Mouse (Mus musculus) heart, postnatal 25 days (tissue): Measurements from ENCODE around the gene Bcat2. TPM values are rescaled to one million over a fixed set of nuclear protein-coding genes. Genes with fewer than 3 reads are reported as not detected.
A peak's percentile ranks its signal among the peaks of the same experiment; 100 is the strongest.

Source experiments
- DNase-seq: peaks from one replicate; pipeline ENCODE4 v3.0.0; 2022; ENCODE audit warnings: low spot score
- intact Hi-C: fragments of 180-260 bp; cut with DNase I; formaldehyde crosslinking; loops from one replicate; pipeline ENCODE4 v1.15.1; 2025
- total RNA-seq, 2 experiments: library from RNA; stranded (reverse); gene quantifications; 2 replicates each; pipeline ENCODE4 v1.2.3; 2021

The Bcat2 gene
- total RNA-seq, 2 experiments from 2014 or later: 188 to 200 TPM

DNA sequence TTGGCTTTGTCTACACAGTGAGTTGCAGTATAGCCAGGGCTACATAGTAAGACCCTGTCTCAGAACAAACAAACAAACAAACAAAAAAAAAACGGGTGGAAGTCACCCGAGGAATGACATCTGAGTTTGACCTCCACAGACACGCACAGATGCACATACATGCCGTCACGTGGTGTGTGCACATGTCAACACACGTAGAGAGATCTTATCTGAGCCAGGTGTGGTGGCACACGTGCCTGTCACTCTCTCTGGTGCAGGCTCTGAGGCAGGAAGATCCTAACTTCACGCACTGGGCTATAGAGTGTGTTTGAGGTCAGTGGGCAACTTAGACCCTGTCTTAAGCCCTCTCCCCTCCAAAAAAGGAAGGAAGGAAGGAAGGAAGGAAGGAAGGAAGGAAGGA lies 4.0 kb downstream of the Bcat2 start:
- intact Hi-C loops: no loop called here
- DNase-seq: no peak

GRCm38 (mm10) chr7:45574472-45575379 lies 4.8 kb downstream of the Bcat2 start:
- intact Hi-C loops: no loop called here
- no peak for DNase-seq

GRCm38 (mm10) chr7:45585923-45586322 lies 16.0 kb downstream of the Bcat2 start:
- intact Hi-C loops: no loop called here
- DNase-seq: no peak

DNA sequence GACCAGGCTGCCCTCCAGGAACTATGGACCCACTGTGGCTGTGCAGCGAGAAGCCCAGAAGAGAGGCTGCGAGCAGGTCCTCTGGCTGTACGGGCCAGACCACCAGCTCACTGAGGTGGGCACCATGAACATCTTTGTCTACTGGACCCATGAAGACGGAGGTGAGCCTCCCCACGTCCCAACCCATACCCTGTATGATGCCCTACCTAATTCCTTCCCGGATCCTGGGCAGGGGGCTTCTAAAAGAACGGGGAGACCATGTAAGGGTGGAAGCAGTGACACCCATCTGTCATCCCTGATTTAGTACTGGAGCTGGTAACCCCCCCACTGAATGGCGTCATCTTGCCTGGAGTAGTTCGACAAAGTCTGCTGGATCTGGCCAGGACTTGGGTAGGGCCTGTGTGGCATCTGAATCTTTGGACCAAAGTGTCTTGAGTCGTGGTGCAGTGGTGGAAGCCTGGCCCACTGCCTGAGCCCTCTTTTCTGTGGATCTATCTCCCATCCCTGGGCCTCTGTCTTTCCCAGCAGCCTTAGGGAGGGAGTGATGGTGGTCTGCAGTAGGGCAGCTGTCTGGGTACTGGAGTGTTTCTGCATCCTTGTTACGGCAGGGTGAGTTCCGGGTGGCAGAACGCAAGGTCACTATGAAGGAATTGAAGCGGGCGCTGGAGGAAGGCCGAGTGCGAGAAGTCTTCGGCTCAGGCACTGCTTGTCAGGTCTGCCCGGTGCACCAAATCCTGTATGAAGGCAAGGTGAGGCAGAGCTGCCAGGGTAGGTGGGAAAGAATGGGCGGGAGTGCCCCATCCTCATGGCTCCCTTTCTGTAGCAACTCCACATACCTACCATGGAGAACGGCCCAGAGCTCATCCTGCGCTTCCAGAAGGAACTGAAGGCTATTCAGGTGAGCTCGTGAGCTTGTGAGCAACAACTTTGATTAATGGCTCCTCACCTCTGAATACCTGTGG lies 18.0 kb downstream of the Bcat2 start:
- intact Hi-C loops: no loop called here
- DNase-seq: no peak

GRCm38 (mm10) chr7:45589173-45589572 lies 19.2 kb downstream of the Bcat2 start:
- DNase-seq: peak; percentile 96
- intact Hi-C loops: no loop called here

DNA sequence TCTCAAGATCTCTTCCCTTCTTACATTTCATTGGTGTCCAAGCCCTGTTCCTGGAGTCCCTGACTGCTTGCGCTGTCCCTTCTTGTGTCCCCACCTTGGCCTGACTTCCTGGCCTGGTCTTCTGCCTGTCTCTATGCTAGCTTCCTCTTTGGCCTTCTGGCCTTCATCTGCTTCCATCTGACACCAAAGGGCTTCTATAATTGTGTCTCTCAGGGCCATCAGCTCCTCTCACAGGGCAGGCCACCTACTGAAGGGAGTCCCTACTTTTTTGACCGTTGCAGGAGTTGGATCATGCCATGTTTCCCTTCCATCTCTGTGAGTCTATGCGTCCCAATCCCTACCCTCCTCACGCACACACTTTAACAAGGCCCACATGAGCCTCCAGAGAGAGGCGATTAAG lies 19.9 kb downstream of the Bcat2 start:
- no peak for DNase-seq
- intact Hi-C loops: no loop called here

GRCm38 (mm10) chr7:45590874-45591273 lies 20.9 kb downstream of the Bcat2 start:
- DNase-seq: no peak
- intact Hi-C loops: no loop called here

- intact Hi-C loops: loop anchor here (1.0 to 2.0 kb wide), 2 partner anchors 36 to 91 kb away; no protein-coding TSS in a partner anchor
- DNase-seq: no peak
Observed at GRCm38 (mm10) chr7:45591880-45592279, 21.9 kb downstream of the Bcat2 start.

DNA sequence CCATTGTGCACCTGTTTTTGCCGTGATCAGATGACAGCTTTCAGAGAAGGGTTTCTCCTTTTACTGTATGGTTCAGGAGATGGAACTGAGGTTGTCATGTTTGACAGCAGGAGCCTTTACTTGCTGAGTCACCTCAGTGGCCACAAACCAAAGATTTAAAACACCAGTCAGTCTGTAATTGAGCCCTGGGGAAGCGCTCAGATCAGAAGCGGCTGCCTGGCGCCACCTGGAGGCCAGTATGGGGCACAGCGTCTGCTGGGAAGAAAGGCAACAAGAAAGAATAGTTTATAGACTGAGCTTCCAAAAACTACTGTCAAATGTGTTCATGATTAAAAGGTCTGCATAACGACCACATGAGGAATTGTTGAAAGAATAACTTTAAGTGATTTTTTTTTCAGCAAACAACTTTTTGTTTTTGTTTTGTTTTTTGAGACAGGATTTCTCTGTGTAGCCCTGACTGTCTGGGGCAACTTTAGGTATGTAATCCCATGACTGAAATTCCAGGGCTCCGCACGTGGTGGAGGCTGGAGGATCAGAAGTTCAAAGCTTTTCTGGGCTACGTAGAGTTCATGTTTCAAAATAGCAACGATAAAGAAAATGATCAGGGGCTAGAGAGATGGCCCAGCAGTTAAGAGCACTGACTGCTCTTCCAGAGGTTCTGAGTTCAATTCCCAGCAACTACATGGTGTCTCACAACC lies 23.3 kb downstream of the Bcat2 start:
- no peak for DNase-seq
- intact Hi-C loops: loop anchor here (2.0 kb wide), 1 partner anchor 90 kb away; no protein-coding TSS in a partner anchor

DNA sequence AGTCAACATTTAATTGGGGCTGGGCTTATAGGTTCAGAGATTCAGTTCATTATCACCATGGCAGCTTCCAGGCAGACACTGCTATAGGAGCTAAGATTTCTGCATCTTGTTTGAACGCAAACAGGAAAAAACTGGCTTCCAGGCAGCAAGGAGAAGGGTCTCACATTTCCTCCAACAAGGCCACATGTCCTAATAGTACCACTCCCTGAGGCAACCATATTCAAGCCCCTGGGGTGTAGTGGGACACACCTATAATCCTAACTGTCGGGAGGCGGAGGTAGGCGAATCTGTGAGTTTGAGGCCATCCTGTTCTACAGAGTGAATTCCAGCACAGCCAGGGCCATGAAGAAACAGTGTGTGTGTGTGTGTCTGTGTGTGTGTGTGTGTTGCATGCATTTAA lies 25.2 kb downstream of the Bcat2 start:
- intact Hi-C loops: loop anchor here (2.0 kb wide), 1 partner anchor 16 kb away; no protein-coding TSS in a partner anchor

GRCm38 (mm10) chr7:45596107-45596506 lies 26.2 kb downstream of the Bcat2 start:
- intact Hi-C loops: no loop called here
- no peak for DNase-seq

More for the DNA sequence above, 25.2 kb downstream of the Bcat2 start:
- DNase-seq: no peak

DNA sequence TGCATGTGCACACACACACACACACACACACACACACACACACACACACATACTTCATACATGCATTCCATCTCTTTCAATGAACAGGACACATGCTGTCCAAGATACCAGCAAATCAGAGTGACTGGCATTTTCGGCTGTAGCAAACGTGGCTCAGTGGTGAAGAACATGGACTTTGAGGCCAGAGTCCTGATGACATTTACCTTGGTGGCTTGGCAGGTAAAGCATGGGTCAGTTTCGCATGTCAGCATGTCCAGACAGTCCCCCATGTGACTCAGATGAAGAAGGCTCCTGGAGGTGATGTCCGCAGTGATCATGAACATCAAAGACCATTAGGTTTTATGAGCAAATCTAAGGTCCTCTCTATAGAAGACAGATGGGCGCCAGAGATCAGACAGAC lies 27.1 kb downstream of the Bcat2 start:
- intact Hi-C loops: no loop called here
- no peak for DNase-seq

DNA sequence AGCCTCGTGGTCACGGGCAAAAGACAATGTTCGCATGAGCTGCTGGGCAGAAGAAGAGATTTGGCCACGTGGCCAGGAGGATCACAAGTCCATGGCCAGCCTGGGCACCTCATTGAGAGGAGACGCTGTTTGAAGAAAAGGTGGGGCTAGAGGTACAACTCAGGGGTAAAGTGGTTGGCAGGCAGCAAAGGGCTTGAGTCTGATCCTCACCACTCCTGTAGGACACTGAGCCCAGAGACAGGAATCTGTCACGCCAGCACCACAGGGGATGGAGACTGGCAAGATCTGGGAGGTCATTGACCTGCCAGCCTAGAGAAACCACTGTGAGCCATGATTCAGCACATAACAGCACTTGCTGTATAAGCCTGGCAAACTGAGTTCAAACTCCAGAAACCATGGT lies 27.6 kb downstream of the Bcat2 start:
- intact Hi-C loops: no loop called here
- no peak for DNase-seq

DNA sequence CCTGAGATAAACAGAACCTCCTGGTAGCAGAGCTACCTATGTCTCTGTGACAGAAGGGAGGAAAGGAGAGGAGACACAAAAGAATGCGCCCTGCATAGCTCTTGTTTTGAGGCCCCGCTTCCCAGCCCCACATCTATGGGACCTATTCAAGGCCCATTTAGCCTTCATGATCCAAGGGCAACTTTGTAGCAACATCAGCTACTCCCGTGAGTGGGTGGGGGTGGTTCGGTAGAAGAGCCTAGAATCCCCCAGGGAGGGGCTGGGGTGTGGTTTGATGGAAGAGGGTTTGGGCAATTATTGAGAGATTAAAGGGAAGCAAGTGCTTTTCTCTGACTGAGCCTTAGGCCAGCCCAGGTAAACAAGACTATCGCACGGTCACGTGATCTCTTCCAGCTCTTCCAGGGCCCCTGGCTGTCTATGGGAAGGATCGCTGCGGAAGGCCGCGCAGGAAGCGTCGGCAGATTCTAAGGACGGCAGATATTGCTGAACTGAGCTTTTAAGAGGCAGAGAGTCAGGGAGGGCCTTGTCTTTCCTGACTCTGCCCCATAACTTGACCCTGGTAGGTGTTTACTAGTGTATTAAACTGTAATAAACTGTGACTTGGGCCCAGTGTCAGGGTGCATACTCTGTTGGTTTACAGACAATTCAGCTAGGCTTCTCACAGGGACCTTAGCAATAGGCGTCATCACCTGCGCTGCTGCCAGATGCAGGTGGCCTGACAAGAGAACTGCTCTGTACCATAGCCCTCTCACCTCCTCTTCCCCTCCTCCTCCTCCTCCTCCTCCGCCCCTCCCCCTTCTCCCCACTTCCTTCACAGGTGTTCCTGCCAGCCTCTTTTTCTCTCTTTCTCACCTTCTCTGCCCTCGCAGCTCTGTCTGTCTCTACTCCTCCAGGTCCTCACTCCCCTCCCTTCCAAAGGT lies 29.3 kb downstream of the Bcat2 start:
- no peak for DNase-seq
- intact Hi-C loops: no loop called here

GRCm38 (mm10) chr7:45605704-45606289 lies 35.8 kb downstream of the Bcat2 start:
- intact Hi-C loops: no loop called here
- DNase-seq: no peak

DNA sequence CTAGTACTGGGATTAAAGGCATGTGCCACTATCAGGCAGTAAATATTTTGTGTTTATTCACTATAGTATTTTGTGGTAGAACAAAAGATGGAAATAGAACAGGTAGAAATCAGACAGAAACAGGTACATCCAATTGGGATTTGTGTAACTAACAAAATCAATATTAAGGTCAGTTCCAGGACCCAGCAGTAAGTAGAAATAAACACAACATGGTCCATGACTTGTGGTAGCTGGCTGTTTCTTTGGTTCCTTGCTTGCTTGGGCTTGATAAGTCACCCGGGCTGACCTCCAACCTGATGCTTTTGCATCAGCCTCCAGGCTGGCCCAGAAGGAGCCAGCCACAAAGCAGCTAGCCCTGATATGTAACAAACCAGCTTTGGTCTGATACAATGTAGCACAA lies 39.6 kb downstream of the Bcat2 start:
- DNase-seq: no peak
- intact Hi-C loops: no loop called here

- DNase-seq: no peak
- intact Hi-C loops: no loop called here
Observed at GRCm38 (mm10) chr7:45616277-45616676, 46.3 kb downstream of the Bcat2 start.

- intact Hi-C loops: no loop called here
- no peak for DNase-seq
Observed at GRCm38 (mm10) chr7:45617042-45617695, 47.2 kb downstream of the Bcat2 start, which contains the start of gene Fut1. Gene Fut1, plus strand, starts transcription at chr7:45617289.
